Mouse (Mus musculus) embryo, embryonic 9.5 days (tissue): ENCODE measurements around the gene Wdr31.
A peak's percentile ranks its signal among the peaks of the same experiment; 100 is the strongest.
"Not testable (repeated sequence)": the region's sequence is repeated elsewhere in the genome, so short reads cannot be mapped to it uniquely, and the experiment has no call there.

Experiments
- DNase-seq: peaks from one replicate; pipeline ENCODE4 v3.0.0-alpha.2; 2017; ENCODE audit errors: extremely low spot score

The Wdr31 gene

GRCm38 (mm10) chr4:62495946-62496345 is 25.2 kb upstream of the Wdr31 start:
- no peak for DNase-seq

GRCm38 (mm10) chr4:62494230-62494629 is 23.5 kb upstream of the Wdr31 start:
- no peak for DNase-seq

- DNase-seq: no peak
These were observed 22.0 kb upstream of the Wdr31 start for GRCm38 (mm10) chr4:62492682-62493081.

GRCm38 (mm10) chr4:62487914-62488313 is 17.2 kb upstream of the Wdr31 start:
- no peak for DNase-seq

- no peak for DNase-seq
These were observed 16.5 kb upstream of the Wdr31 start for GRCm38 (mm10) chr4:62487172-62487571.

- DNase-seq: no peak
These were observed 15.5 kb upstream of the Wdr31 start for GRCm38 (mm10) chr4:62486162-62486696.

GRCm38 (mm10) chr4:62485450-62486161 is 14.9 kb upstream of the Wdr31 start:
- DNase-seq: no peak

GRCm38 (mm10) chr4:62484928-62485327 is 14.2 kb upstream of the Wdr31 start:
- DNase-seq: no peak

GRCm38 (mm10) chr4:62480709-62481605 is 10.3 kb upstream of the Wdr31 start:
- peak; percentile 8 for DNase-seq

GRCm38 (mm10) chr4:62479937-62480708 is 9.4 kb upstream of the Wdr31 start, which contains the start of gene Bspry:
Gene Bspry, plus strand, starts transcription at chr4:62480053.
- peak; percentile 61 for DNase-seq

GRCm38 (mm10) chr4:62479593-62479936 is 8.9 kb upstream of the Wdr31 start:
- not testable (repeated sequence) for DNase-seq

GRCm38 (mm10) chr4:62477542-62478244 is 7.0 kb upstream of the Wdr31 start:
- DNase-seq: no peak

GRCm38 (mm10) chr4:62475793-62476192 is 5.1 kb upstream of the Wdr31 start:
- no peak for DNase-seq

- DNase-seq: no peak
These were observed 4.4 kb upstream of the Wdr31 start for GRCm38 (mm10) chr4:62475131-62475530.

- no peak for DNase-seq
These were observed 1.4 kb upstream of the Wdr31 start for GRCm38 (mm10) chr4:62472071-62472470.

GRCm38 (mm10) chr4:62468158-62468557 is 2.5 kb downstream of the Wdr31 start:
- DNase-seq: no peak

GRCm38 (mm10) chr4:62463124-62463523 is 7.6 kb downstream of the Wdr31 start:
- DNase-seq: no peak

GRCm38 (mm10) chr4:62460348-62460747 is 10.3 kb downstream of the Wdr31 start:
- no peak for DNase-seq

- no peak for DNase-seq
These were observed 11.6 kb downstream of the Wdr31 start for GRCm38 (mm10) chr4:62459081-62459480.

GRCm38 (mm10) chr4:62454995-62455394 is 15.7 kb downstream of the Wdr31 start:
- peak; percentile 20 for DNase-seq

GRCm38 (mm10) chr4:62440986-62441385 is 29.7 kb downstream of the Wdr31 start:
- DNase-seq: no peak
